Mouse (Mus musculus): ENCODE measurements around the gene Tead1. TPM values are rescaled to one million over a fixed set of nuclear protein-coding genes. Genes with fewer than 3 reads are reported as not detected.
A peak's percentile ranks its signal among the peaks of the same experiment; 100 is the strongest.

The Tead1 gene
- polyA plus RNA-seq, 1 experiment from 2014 or later, result 13.9 TPM

DNA sequence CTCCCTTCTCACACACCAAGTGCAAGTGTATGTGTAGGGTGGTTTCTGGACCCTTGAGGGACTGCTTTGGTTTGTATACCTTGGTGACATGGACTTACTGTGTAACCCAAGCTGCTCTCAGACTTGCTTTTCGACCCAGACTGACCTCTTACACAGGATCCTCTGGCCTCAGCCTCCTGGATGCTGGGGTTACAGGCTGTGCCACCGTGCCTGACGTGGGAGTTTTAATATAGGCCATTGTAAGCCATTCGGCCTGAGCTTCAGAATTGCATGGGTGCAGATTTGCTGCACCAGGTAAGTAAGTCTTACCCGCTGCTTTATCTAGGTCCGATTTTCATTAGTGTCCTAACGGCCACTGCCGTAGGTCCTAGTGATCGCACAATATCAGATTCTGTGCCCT, 71.0 kb downstream of the Tead1 start:
- H3K27me3 ChIP-seq (ENCODE audit: control insufficient read depth, insufficient read depth, low read length), result no peaks in the 10 kb centered on the region
- no peaks in the 10 kb centered on the region for H3K4me1 ChIP-seq (replicated peaks; ENCODE audit: control insufficient read depth, insufficient read depth)
- no peak for DNase-seq (ENCODE audit: low spot score)
- H3K9ac ChIP-seq (ENCODE audit: low read length), result no peak overlapping the region
- no peak for ATAC-seq (ENCODE audit: low FRiP score, low TSS enrichment)
- H3K36me3 ChIP-seq (ENCODE audit: control insufficient read depth, insufficient read depth, low read length), result no peaks in the 10 kb centered on the region
- H3K27ac ChIP-seq (replicated peaks), result no peak overlapping the region
- no peak for TF ChIP-seq EP300 (optimal IDR thresholded peaks at IDR 0.05)
- TF ChIP-seq CTCF (IDR thresholded peaks at IDR 0.05; ENCODE audit: low read depth), result no peak
- H3K4me2 ChIP-seq (replicated peaks; ENCODE audit: low read depth), result no peak overlapping the region
- H3K9me3 ChIP-seq (ENCODE audit: control insufficient read depth, low read length), result no peaks in the 10 kb centered on the region
- whole genome bisulfite sequencing, result 90% methylated on average over 9 of the region's 9 CpGs
- no peak overlapping the region for H3K4me3 ChIP-seq (ENCODE audit: low read depth, low read length)

DNA sequence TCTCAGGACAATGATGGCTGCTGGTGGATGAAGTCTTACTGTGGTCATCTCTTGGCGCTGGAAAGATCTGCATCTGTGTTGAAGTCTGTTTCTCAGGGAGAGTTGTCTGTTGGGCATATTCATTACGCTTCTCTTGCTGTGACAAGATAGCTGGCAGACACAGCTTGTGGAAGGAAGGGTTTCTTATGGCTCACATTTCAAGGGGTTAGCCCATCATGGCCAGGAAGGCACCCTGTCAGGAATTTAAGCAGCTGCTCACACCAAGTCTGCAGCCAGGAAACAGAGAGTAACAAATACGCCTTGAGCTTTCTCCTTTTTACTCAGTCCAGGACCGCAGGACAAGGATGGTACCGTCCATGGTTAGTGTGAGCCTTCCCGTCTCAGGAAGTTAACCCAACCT, 73.2 kb downstream of the Tead1 start:
- 92% methylated on average over 6 of the region's 6 CpGs for WGBS
- H3K9me3 ChIP-seq (ENCODE audit: control insufficient read depth, low read length), result no peaks in the 10 kb centered on the region
- ATAC-seq (ENCODE audit: low FRiP score, low TSS enrichment), result no peak
- no peak overlapping the region for H3K27ac ChIP-seq (replicated peaks)
- no peaks in the 10 kb centered on the region for H3K36me3 ChIP-seq (ENCODE audit: control insufficient read depth, insufficient read depth, low read length)
- no peaks in the 10 kb centered on the region for H3K4me1 ChIP-seq (replicated peaks; ENCODE audit: control insufficient read depth, insufficient read depth)
- H3K27me3 ChIP-seq (ENCODE audit: control insufficient read depth, insufficient read depth, low read length), result no peaks in the 10 kb centered on the region
- H3K4me2 ChIP-seq (replicated peaks; ENCODE audit: low read depth), result no peak overlapping the region
- TF ChIP-seq CTCF (IDR thresholded peaks at IDR 0.05; ENCODE audit: low read depth), result no peak
- no peak for TF ChIP-seq EP300 (optimal IDR thresholded peaks at IDR 0.05)
- H3K4me3 ChIP-seq (ENCODE audit: low read depth, low read length), result no peak overlapping the region
- H3K9ac ChIP-seq (ENCODE audit: low read length), result no peak overlapping the region
- DNase-seq (ENCODE audit: low spot score), result no peak

DNA sequence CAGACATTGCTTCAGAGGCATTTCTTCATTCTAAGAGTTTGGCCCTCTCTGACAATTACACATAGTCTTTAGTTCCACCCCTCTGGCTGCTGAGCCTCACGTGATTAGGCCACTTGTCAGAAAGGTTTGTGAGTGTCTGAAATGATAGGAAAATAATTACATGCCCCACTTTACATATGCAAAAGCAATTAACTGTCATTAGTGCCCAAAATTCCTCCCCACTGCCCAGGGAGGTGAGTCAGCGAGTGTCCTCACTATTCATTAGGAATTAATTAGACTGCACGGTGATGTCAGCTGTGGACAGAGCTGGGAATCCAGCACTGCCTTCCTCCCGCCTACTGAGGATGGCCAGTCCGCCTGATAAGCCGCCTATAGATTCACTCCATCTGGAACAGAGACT, 74.2 kb downstream of the Tead1 start:
- Histone ChIP-seq H3K4me2 (replicated peaks; ENCODE audit: low read depth) (no peak overlapping the region), H3K27me3 (ENCODE audit: control insufficient read depth, insufficient read depth, low read length) (no peaks in the 10 kb centered on the region), H3K9ac (ENCODE audit: low read length) (no peak overlapping the region), H3K36me3 (ENCODE audit: control insufficient read depth, insufficient read depth, low read length) (no peaks in the 10 kb centered on the region), H3K27ac (replicated peaks) (no peak overlapping the region), H3K9me3 (ENCODE audit: control insufficient read depth, low read length) (no peaks in the 10 kb centered on the region), H3K4me3 (ENCODE audit: low read depth, low read length) (no peak overlapping the region), H3K4me1 (replicated peaks; ENCODE audit: control insufficient read depth, insufficient read depth) (no peaks in the 10 kb centered on the region)
- ATAC-seq (ENCODE audit: low FRiP score, low TSS enrichment) (no peak), DNase-seq (ENCODE audit: low spot score) (no peak)
- TF ChIP-seq CTCF (IDR thresholded peaks at IDR 0.05; ENCODE audit: low read depth), result no peak
- no peak for TF ChIP-seq EP300 (optimal IDR thresholded peaks at IDR 0.05)
- WGBS, result 67% methylated on average over 6 of the region's 6 CpGs

DNA sequence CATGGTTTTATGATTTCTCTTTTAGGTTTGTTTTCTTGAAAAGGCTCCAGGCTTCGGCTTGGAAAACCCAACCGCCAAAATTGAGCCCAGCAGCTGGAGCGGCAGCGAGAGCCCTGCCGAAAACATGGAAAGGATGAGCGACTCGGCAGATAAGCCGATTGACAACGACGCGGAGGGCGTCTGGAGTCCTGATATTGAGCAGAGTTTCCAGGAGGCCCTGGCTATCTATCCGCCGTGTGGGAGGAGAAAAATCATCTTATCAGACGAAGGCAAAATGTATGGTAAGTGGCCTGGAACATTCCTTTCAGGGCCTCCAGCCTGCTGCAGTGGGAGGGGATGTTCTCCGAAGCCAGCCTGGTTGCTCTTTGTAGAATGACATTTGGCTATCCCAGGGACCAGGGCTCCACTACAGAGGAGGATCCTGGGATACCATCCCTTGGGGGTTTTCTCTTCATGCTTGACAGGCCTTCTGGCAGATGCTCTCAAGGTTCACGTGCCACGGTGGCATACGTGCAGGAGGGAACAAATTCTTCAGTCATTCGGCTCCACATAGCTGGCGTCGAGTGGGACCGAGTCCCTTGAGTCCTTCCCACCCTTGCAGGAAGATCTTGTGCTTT, 80.3 kb downstream of the Tead1 start:
- Histone ChIP-seq H3K9me3 (ENCODE audit: control insufficient read depth, low read length) (no peaks in the 10 kb centered on the region), H3K4me1 (replicated peaks; ENCODE audit: control insufficient read depth, insufficient read depth) (peaks cover 11% of the 10 kb centered on the region), H3K27ac (replicated peaks) (no peak overlapping the region), H3K4me3 (ENCODE audit: low read depth, low read length) (no peak overlapping the region), H3K9ac (ENCODE audit: low read length) (no peak overlapping the region), H3K27me3 (ENCODE audit: control insufficient read depth, insufficient read depth, low read length) (no peaks in the 10 kb centered on the region), H3K4me2 (replicated peaks; ENCODE audit: low read depth) (no peak overlapping the region), H3K36me3 (ENCODE audit: control insufficient read depth, insufficient read depth, low read length) (no peaks in the 10 kb centered on the region)
- TF ChIP-seq EP300 (optimal IDR thresholded peaks at IDR 0.05) (no peak), CTCF (IDR thresholded peaks at IDR 0.05; ENCODE audit: low read depth) (no peak)
- DNase-seq (ENCODE audit: low spot score) (no peak), ATAC-seq (ENCODE audit: low FRiP score, low TSS enrichment) (no peak)
- WGBS, result 85% methylated on average over 23 of the region's 23 CpGs

DNA sequence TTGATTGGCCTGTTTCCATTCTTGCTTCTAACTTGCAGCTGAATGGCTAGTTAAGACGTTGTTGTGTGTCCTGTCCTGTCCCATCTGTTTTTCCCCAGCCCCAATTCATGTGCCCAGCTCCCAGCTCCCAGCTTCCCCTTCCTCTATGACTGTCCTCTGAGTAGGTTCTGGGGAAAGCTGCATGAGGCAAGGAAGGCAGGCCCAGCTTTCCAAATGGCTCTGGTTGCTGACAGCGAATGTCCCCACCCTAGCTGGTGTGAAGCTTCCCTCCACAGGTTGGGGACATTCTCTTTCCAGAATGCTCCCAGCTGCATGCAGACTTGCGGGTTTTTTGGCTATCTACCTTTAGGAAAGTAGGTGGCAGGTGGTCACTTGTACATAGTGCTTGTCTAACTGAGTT, 81.2 kb downstream of the Tead1 start:
- ATAC-seq (ENCODE audit: low FRiP score, low TSS enrichment) (no peak), DNase-seq (ENCODE audit: low spot score) (no peak)
- H3K4me2 ChIP-seq (replicated peaks; ENCODE audit: low read depth), result no peak overlapping the region
- H3K9ac ChIP-seq (ENCODE audit: low read length), result no peak overlapping the region
- H3K27ac ChIP-seq (replicated peaks), result no peak overlapping the region; the same call in 1 of the 2 replicates
- no peaks in the 10 kb centered on the region for H3K9me3 ChIP-seq (ENCODE audit: control insufficient read depth, low read length)
- 78% methylated on average over 3 of the region's 3 CpGs for WGBS
- no peaks in the 10 kb centered on the region for H3K27me3 ChIP-seq (ENCODE audit: control insufficient read depth, insufficient read depth, low read length)
- H3K36me3 ChIP-seq (ENCODE audit: control insufficient read depth, insufficient read depth, low read length), result no peaks in the 10 kb centered on the region
- no peak overlapping the region for H3K4me3 ChIP-seq (ENCODE audit: low read depth, low read length)
- peaks cover 11% of the 10 kb centered on the region for H3K4me1 ChIP-seq (replicated peaks; ENCODE audit: control insufficient read depth, insufficient read depth)
- TF ChIP-seq EP300 (optimal IDR thresholded peaks at IDR 0.05) (no peak), CTCF (IDR thresholded peaks at IDR 0.05; ENCODE audit: low read depth) (no peak)

DNA sequence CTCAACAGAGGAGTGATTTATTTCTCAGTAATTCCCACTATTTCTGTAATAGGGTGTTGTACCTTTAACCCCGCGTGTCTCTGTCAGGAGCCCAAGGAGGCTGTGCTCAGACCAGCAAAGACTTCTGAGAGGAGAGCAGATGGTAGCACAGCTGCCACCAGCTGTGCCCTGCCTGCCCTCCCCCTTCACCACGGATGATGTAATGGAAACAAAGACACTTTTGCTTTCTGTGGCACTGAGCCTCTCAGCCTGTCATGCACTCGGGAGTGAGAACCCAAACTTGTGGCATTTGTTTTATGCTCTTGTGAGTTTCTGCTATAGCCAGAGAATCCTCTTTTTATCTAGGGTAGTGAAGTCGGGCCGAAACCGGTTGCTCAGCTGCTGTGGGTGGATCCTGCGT, 81.7 kb downstream of the Tead1 start:
- H3K4me1 ChIP-seq (replicated peaks; ENCODE audit: control insufficient read depth, insufficient read depth), result peaks cover 11% of the 10 kb centered on the region

More for the DNA sequence above, 81.7 kb downstream of the Tead1 start:
- H3K9ac ChIP-seq (ENCODE audit: low read length), result no peak overlapping the region
- WGBS, result 35% methylated on average over 8 of the region's 8 CpGs
- H3K27ac ChIP-seq (replicated peaks), result peak overlapping the region; percentile 1; the same call in 1 of the 2 replicates
- H3K9me3 ChIP-seq (ENCODE audit: control insufficient read depth, low read length), result no peaks in the 10 kb centered on the region
- no peaks in the 10 kb centered on the region for H3K27me3 ChIP-seq (ENCODE audit: control insufficient read depth, insufficient read depth, low read length)
- no peaks in the 10 kb centered on the region for H3K36me3 ChIP-seq (ENCODE audit: control insufficient read depth, insufficient read depth, low read length)
- TF ChIP-seq CTCF (IDR thresholded peaks at IDR 0.05; ENCODE audit: low read depth), result no peak
- TF ChIP-seq EP300 (optimal IDR thresholded peaks at IDR 0.05), result no peak
- DNase-seq (ENCODE audit: low spot score) (no peak), ATAC-seq (ENCODE audit: low FRiP score, low TSS enrichment) (peak; percentile 56; the same call in 1 of the 2 replicates)
- H3K4me3 ChIP-seq (ENCODE audit: low read depth, low read length), result no peak overlapping the region
- no peak overlapping the region for H3K4me2 ChIP-seq (replicated peaks; ENCODE audit: low read depth)
